ENCODE assay signal across 14 mouse cellular contexts in genomic region chr10:111782195-111782810, GRCm38 (mm10).
DNase-seq lines count a peak whose midpoint lies in the region; ATAC-seq and TF ChIP-seq lines count a peak whose summit lies in the region.
"Had no signal": no experiment of that assay in that cellular context is flagged by ENCODE, and none has a peak within 500 bp of the region (broad histone marks: within the 10 kb centered on the region; RNA-seq: fewer than 3 reads in every experiment).

No protein-coding gene starts in this region.

- peak; percentile 26 for DNase-seq in lung, postnatal 36 days
- no peak for DNase-seq in lung, adult 2 months
- peak; percentile 23 to 28 for DNase-seq in thymus, postnatal 10 days (ENCODE audit: low spot score in 2 of 2)
- DNase-seq in right cerebral cortex, postnatal 4 days: no peak
- DNase-seq: cerebellum, adult 9-11 months; heart, postnatal 14 days; left cerebral cortex, postnatal 4 days had no signal

- 82% methylated on average over 22 of the region's 22 CpGs for WGBS in lung, adult 2 months
- 86% methylated on average over 22 of the region's 22 CpGs for WGBS in hindbrain, embryonic 12.5 days
- 87% methylated on average over 22 of the region's 22 CpGs for WGBS in intestine, postnatal 0 days

- H3K4me2 ChIP-seq in hindbrain, embryonic 12.5 days (replicated peaks): no peak overlapping the region
- H3K4me2 ChIP-seq in intestine, postnatal 0 days (replicated peaks; ENCODE audit: low read depth): no peak overlapping the region
- H3K4me2 ChIP-seq: intestine, embryonic 15.5 days; neural tube, embryonic 15.5 days had no signal

- no peak overlapping the region for H3K4me3 ChIP-seq in lung, adult 2 months (replicated peaks; ENCODE audit: extremely low read depth, low read depth, low read length)
- peak overlapping the region; percentile 49; the same call in 1 of the 2 replicates for H3K4me3 ChIP-seq in E14TG2a.4 (replicated peaks; ENCODE audit: low read length)
- H3K4me3 ChIP-seq in hindbrain, embryonic 12.5 days: no peak overlapping the region
- H3K4me3 ChIP-seq in intestine, postnatal 0 days (ENCODE audit: low read depth, low read length): no peak overlapping the region
- H3K4me3 ChIP-seq: intestine, embryonic 15.5 days; neural tube, embryonic 15.5 days had no signal

- peaks cover 7% of the 10 kb centered on the region for H3K27me3 ChIP-seq in E14TG2a.4 (ENCODE audit: insufficient read depth, low read length)
- H3K27me3 ChIP-seq in hindbrain, embryonic 12.5 days: peaks cover 4% of the 10 kb centered on the region; the same call in 1 of the 2 replicates
- no peaks in the 10 kb centered on the region for H3K27me3 ChIP-seq in intestine, postnatal 0 days (replicated peaks; ENCODE audit: control insufficient read depth, insufficient read depth, low read length)
- H3K27me3 ChIP-seq: intestine, embryonic 15.5 days; neural tube, embryonic 15.5 days had no signal

- no peaks in the 10 kb centered on the region; the same call in 1 of the 2 replicates for H3K4me1 ChIP-seq in lung, adult 2 months (ENCODE audit: control insufficient read depth, insufficient read depth, low read length)
- peaks cover 8% of the 10 kb centered on the region for H3K4me1 ChIP-seq in E14TG2a.4 (replicated peaks; ENCODE audit: low read depth, low read length)
- peaks cover 16% of the 10 kb centered on the region for H3K4me1 ChIP-seq in hindbrain, embryonic 12.5 days
- H3K4me1 ChIP-seq in intestine, postnatal 0 days (replicated peaks; ENCODE audit: control insufficient read depth, insufficient read depth, low read length): no peaks in the 10 kb centered on the region
- H3K4me1 ChIP-seq: intestine, embryonic 15.5 days had no signal

- no peak overlapping the region for H3K9ac ChIP-seq in hindbrain, embryonic 12.5 days
- no peak overlapping the region for H3K9ac ChIP-seq in intestine, postnatal 0 days (ENCODE audit: low read depth, low read length)
- H3K9ac ChIP-seq: intestine, embryonic 15.5 days; liver, embryonic 14.5 days; neural tube, embryonic 15.5 days had no signal

- H3K9me3 ChIP-seq in E14TG2a.4 (ENCODE audit: low read length): no peaks in the 10 kb centered on the region
- H3K9me3 ChIP-seq in hindbrain, embryonic 12.5 days (replicated peaks): no peaks in the 10 kb centered on the region
- H3K9me3 ChIP-seq in intestine, postnatal 0 days (ENCODE audit: control insufficient read depth): no peaks in the 10 kb centered on the region
- H3K9me3 ChIP-seq: intestine, embryonic 15.5 days; neural tube, embryonic 15.5 days had no signal

- ATAC-seq in hematopoietic stem cell, adult 5-6 weeks (replicated peaks in 1 of 2; ENCODE audit: insufficient read depth in 1 of 2, low FRiP score in 2 of 2, low TSS enrichment in 1 of 2, low read depth in 1 of 2, poor library complexity in 2 of 2, severe bottlenecking in 2 of 2): peak; percentile 84 to 85
- ATAC-seq in hindbrain, embryonic 12.5 days (ENCODE audit: low FRiP score): no peak
- ATAC-seq in intestine, postnatal 0 days: no peak
- ATAC-seq: intestine, embryonic 15.5 days had no signal

- TF ChIP-seq POLR2A in lung, adult 2 months (IDR thresholded peaks at IDR 0.05; ENCODE audit: borderline replicate concordance, extremely low read depth, low read depth, low read length): no peak

- no peaks in the 10 kb centered on the region for H3K36me3 ChIP-seq in E14TG2a.4 (ENCODE audit: insufficient read depth, low read length)
- H3K36me3 ChIP-seq in hindbrain, embryonic 12.5 days: no peaks in the 10 kb centered on the region
- H3K36me3 ChIP-seq in intestine, postnatal 0 days (ENCODE audit: control insufficient read depth, insufficient read depth): no peaks in the 10 kb centered on the region
- H3K36me3 ChIP-seq: intestine, embryonic 15.5 days; neural tube, embryonic 15.5 days had no signal

- TF ChIP-seq CTCF in lung, adult 2 months (IDR thresholded peaks at IDR 0.05; ENCODE audit: insufficient read depth, low read length): no peak
- TF ChIP-seq CTCF in E14TG2a.4 (conservative IDR thresholded peaks at IDR 0.05; ENCODE audit: low read length): no peak
- TF ChIP-seq CTCF in intestine, postnatal 0 days (IDR thresholded peaks at IDR 0.05; ENCODE audit: low read depth): no peak

- H3K27ac ChIP-seq in hindbrain, embryonic 12.5 days: no peak overlapping the region
- H3K27ac ChIP-seq in intestine, postnatal 0 days (ENCODE audit: low read depth, low read length): no peak overlapping the region
- H3K27ac ChIP-seq: intestine, embryonic 15.5 days; liver, embryonic 14.5 days; neural tube, embryonic 15.5 days had no signal

Comparison
In these comparisons a context has a peak if more than half of its experiments do, and no peak if none do; other contexts are left out.
1. DNase-seq: peak in lung, postnatal 36 days (single experiment) and thymus, postnatal 10 days (2 of 2); none in lung, adult 2 months (single experiment) and right cerebral cortex, postnatal 4 days (single experiment).
2. ATAC-seq: peak in hematopoietic stem cell, adult 5-6 weeks (2 of 2); none in hindbrain, embryonic 12.5 days (single experiment) and intestine, postnatal 0 days (single experiment).